In genomic region chr16:78859006-78859405, GRCm38 (mm10) we compare ENCODE assay signal across 28 mouse cellular contexts.
DNase-seq lines count a peak whose midpoint lies in the region; ATAC-seq lines count a peak whose summit lies in the region.
"Had no signal": no experiment of that assay in that cellular context is flagged by ENCODE, and none has a peak within 500 bp of the region (broad histone marks: within the 10 kb centered on the region; RNA-seq: fewer than 3 reads in every experiment).

No protein-coding gene starts in this region.

- H3K4me1 ChIP-seq in embryonic facial prominence, embryonic 14.5 days (ENCODE audit: control insufficient read depth, insufficient read depth, low read length) = peaks cover 3% of the 10 kb centered on the region; the same call in 1 of the 2 replicates
- H3K4me1 ChIP-seq in embryonic facial prominence, embryonic 10.5 days = no peaks in the 10 kb centered on the region
- H3K4me1 ChIP-seq in heart, embryonic 15.5 days (replicated peaks) = no peaks in the 10 kb centered on the region
- no peaks in the 10 kb centered on the region for H3K4me1 ChIP-seq in heart, embryonic 16.5 days (ENCODE audit: control insufficient read depth, insufficient read depth, low read length)
- H3K4me1 ChIP-seq: forebrain, embryonic 10.5 days; hindbrain, embryonic 12.5 days; liver, embryonic 15.5 days; midbrain, embryonic 12.5 days; neural tube, embryonic 15.5 days had no signal

- DNase-seq in embryonic facial prominence, embryonic 14.5 days (ENCODE audit: low spot score) = peak; percentile 61
- no peak for DNase-seq in embryonic facial prominence, embryonic 10.5 days (ENCODE audit: low spot score)
- DNase-seq in heart, postnatal 25 days (ENCODE audit: low spot score) = no peak
- peak; percentile 51 for DNase-seq in Muller cell, postnatal 12 days (ENCODE audit: inconsistent ontology term)
- no peak for DNase-seq in embryo, embryonic 11 days
- DNase-seq in ovary, postnatal 14 days (ENCODE audit: low spot score) = no peak
- DNase-seq: adrenal gland, postnatal 25 days; cerebellum, adult 2 months; cerebellum, postnatal 14 days; gastrocnemius, adult 2 months; gastrocnemius, postnatal 36 days; kidney, postnatal 14 days; layer of hippocampus, adult 9-11 months; liver; lung, postnatal 36 days; right cerebral cortex, postnatal 25 days; thymus, postnatal 14 days had no signal

- no peaks in the 10 kb centered on the region for H3K36me3 ChIP-seq in embryonic facial prominence, embryonic 14.5 days (ENCODE audit: control insufficient read depth, insufficient read depth, low read length)
- no peaks in the 10 kb centered on the region for H3K36me3 ChIP-seq in embryonic facial prominence, embryonic 10.5 days (replicated peaks)
- H3K36me3 ChIP-seq in heart, embryonic 15.5 days = no peaks in the 10 kb centered on the region
- H3K36me3 ChIP-seq in heart, embryonic 16.5 days (ENCODE audit: control insufficient read depth, insufficient read depth) = no peaks in the 10 kb centered on the region
- H3K36me3 ChIP-seq: forebrain, embryonic 10.5 days; G1E; hindbrain, embryonic 12.5 days; liver, embryonic 15.5 days; midbrain, embryonic 12.5 days; neural tube, embryonic 15.5 days had no signal

- H3K9ac ChIP-seq in embryonic facial prominence, embryonic 14.5 days (ENCODE audit: low read depth, low read length) = no peak overlapping the region
- H3K9ac ChIP-seq in heart, embryonic 15.5 days = no peak overlapping the region
- no peak overlapping the region for H3K9ac ChIP-seq in heart, embryonic 16.5 days (ENCODE audit: low read length)
- H3K9ac ChIP-seq: hindbrain, embryonic 12.5 days; liver, embryonic 15.5 days; midbrain, embryonic 12.5 days; neural tube, embryonic 15.5 days had no signal

- WGBS in embryonic facial prominence, embryonic 14.5 days = 56% methylated on average over 4 of the region's 4 CpGs
- 87% methylated on average over 4 of the region's 4 CpGs for WGBS in embryonic facial prominence, embryonic 10.5 days
- WGBS in heart, embryonic 15.5 days = 54% methylated on average over 4 of the region's 4 CpGs
- WGBS in heart, embryonic 16.5 days = 49% methylated on average over 4 of the region's 4 CpGs

- H3K9me3 ChIP-seq in embryonic facial prominence, embryonic 14.5 days (ENCODE audit: control insufficient read depth, low read length) = no peaks in the 10 kb centered on the region
- H3K9me3 ChIP-seq in embryonic facial prominence, embryonic 10.5 days = no peaks in the 10 kb centered on the region
- no peaks in the 10 kb centered on the region for H3K9me3 ChIP-seq in heart, embryonic 15.5 days (replicated peaks)
- no peaks in the 10 kb centered on the region for H3K9me3 ChIP-seq in heart, embryonic 16.5 days (replicated peaks; ENCODE audit: control insufficient read depth, low read length)
- H3K9me3 ChIP-seq: forebrain, embryonic 10.5 days; hindbrain, embryonic 12.5 days; liver, embryonic 15.5 days; midbrain, embryonic 12.5 days; neural tube, embryonic 15.5 days had no signal

- ATAC-seq in embryonic facial prominence, embryonic 14.5 days (ENCODE audit: low read depth) = no peak
- no peak; the same call in 1 of the 2 replicates for ATAC-seq in heart, embryonic 15.5 days (replicated peaks; ENCODE audit: insufficient number of reproducible peaks, insufficient read depth, low FRiP score, low read depth)
- ATAC-seq in heart, embryonic 16.5 days (replicated peaks; ENCODE audit: extremely low read depth, insufficient read depth, low FRiP score) = peak; percentile 72; the same call in 1 of the 2 replicates
- ATAC-seq: forebrain, embryonic 16.5 days; intestine, postnatal 0 days; Patski had no signal

- H3K27ac ChIP-seq in embryonic facial prominence, embryonic 14.5 days (replicated peaks; ENCODE audit: low read depth, low read length) = no peak overlapping the region
- no peak overlapping the region for H3K27ac ChIP-seq in embryonic facial prominence, embryonic 10.5 days (replicated peaks)
- H3K27ac ChIP-seq in heart, embryonic 15.5 days = peak overlapping the region; percentile 67
- H3K27ac ChIP-seq in heart, embryonic 16.5 days (ENCODE audit: low read length) = peak overlapping the region; percentile 67
- H3K27ac ChIP-seq: forebrain, embryonic 10.5 days; gastrocnemius, adult 2 months; hindbrain, embryonic 12.5 days; liver, embryonic 15.5 days; midbrain, embryonic 12.5 days; neural tube, embryonic 15.5 days had no signal

- intact Hi-C loops in heart, postnatal 25 days (cut with DNase I) = no loop called here

- H3K4me2 ChIP-seq in embryonic facial prominence, embryonic 14.5 days (ENCODE audit: low read depth, low read length) = no peak overlapping the region
- H3K4me2 ChIP-seq in heart, embryonic 15.5 days = no peak overlapping the region
- H3K4me2 ChIP-seq in heart, embryonic 16.5 days (ENCODE audit: low read depth, low read length) = no peak overlapping the region
- H3K4me2 ChIP-seq: hindbrain, embryonic 12.5 days; liver, embryonic 15.5 days; midbrain, embryonic 12.5 days; neural tube, embryonic 15.5 days had no signal

- no peaks in the 10 kb centered on the region for H3K27me3 ChIP-seq in embryonic facial prominence, embryonic 14.5 days (replicated peaks; ENCODE audit: control insufficient read depth, insufficient read depth, low read length)
- no peaks in the 10 kb centered on the region for H3K27me3 ChIP-seq in embryonic facial prominence, embryonic 10.5 days (replicated peaks; ENCODE audit: low read depth, poor library complexity, severe bottlenecking)
- no peaks in the 10 kb centered on the region for H3K27me3 ChIP-seq in heart, embryonic 15.5 days
- H3K27me3 ChIP-seq in heart, embryonic 16.5 days (ENCODE audit: control insufficient read depth, insufficient read depth, low read length) = no peaks in the 10 kb centered on the region
- H3K27me3 ChIP-seq: hindbrain, embryonic 12.5 days; liver, embryonic 15.5 days; midbrain, embryonic 12.5 days; neural tube, embryonic 15.5 days; Patski had no signal

- H3K4me3 ChIP-seq in embryonic facial prominence, embryonic 14.5 days (ENCODE audit: low read depth, low read length) = no peak overlapping the region
- H3K4me3 ChIP-seq in embryonic facial prominence, embryonic 10.5 days = no peak overlapping the region
- no peak overlapping the region for H3K4me3 ChIP-seq in heart, embryonic 15.5 days
- H3K4me3 ChIP-seq in heart, embryonic 16.5 days (ENCODE audit: low read length) = no peak overlapping the region
- H3K4me3 ChIP-seq: forebrain, embryonic 10.5 days; gastrocnemius, adult 2 months; hindbrain, embryonic 12.5 days; liver, embryonic 15.5 days; midbrain, embryonic 12.5 days; neural tube, embryonic 15.5 days had no signal

Comparison
In these comparisons a context has a peak if more than half of its experiments do, and no peak if none do; other contexts are left out.
1. DNase-seq: peak in embryonic facial prominence, embryonic 14.5 days (single experiment) and Muller cell, postnatal 12 days (single experiment); none in embryonic facial prominence, embryonic 10.5 days (single experiment), heart, postnatal 25 days (single experiment), embryo, embryonic 11 days (single experiment) and ovary, postnatal 14 days (single experiment).
2. H3K27ac ChIP-seq: peak in heart, embryonic 15.5 days (single experiment) and heart, embryonic 16.5 days (single experiment); none in embryonic facial prominence, embryonic 14.5 days (single experiment) and embryonic facial prominence, embryonic 10.5 days (single experiment).